Mouse (Mus musculus) lung, postnatal 36 days (tissue): ENCODE measurements around the gene 2810408A11Rik.
"Not testable (repeated sequence)": the region's sequence is repeated elsewhere in the genome, so short reads cannot be mapped to it uniquely, and the experiment has no call there.

Source experiments
- DNase-seq: peaks from one replicate; pipeline ENCODE4 v3.0.0; 2022; ENCODE audit warnings: mixed read lengths

2810408A11Rik gene

DNA sequence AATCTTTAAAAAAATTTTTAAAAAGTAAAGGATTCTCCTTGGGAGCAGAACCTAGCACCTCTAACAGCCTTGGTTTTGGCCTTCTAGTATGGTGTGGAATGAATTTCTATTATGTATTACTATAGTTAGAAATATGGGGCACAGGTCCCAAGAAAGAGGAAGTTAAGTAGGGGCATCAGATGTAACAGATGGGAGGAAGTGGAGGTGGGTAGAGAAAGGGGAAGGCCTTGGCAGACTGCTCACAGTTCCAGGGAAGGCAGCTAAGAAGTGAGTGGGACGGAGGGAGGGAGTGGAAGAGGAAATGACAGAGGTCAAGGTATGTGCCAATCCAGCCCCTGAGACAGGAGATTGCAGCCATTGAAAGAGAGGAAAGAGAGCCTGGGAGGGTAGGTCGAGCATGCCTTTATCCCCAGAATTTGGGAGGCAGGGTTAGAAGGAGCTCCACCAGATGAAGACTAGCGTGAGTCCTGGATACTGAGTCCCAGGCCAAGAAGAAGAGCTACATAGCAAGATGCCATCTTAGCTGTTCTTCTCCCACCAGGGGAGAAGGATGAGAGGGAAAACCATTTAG is 30.3 kb upstream of the 2810408A11Rik start:
- peak; percentile 54 for DNase-seq

DNA sequence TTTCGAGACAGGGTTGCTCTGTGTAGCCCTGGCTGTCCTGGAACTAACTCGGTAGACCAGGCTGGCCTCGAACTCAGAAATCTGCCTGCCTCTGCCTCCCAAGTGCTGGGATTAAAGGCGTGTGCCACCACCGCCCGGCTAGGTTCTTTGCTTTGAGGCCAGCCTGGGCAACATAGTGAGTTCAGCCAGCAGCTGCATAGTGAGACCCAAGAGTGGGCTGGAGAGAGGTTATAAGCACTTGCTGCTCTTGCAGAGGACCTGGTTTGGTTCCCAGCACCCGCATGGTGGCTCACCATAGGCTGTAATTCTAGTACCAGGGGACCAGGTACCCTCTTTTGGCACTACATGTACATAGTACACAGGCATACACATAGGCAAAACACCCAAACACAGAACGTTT is 29.4 kb upstream of the 2810408A11Rik start:
- DNase-seq, result not testable (repeated sequence)

DNA sequence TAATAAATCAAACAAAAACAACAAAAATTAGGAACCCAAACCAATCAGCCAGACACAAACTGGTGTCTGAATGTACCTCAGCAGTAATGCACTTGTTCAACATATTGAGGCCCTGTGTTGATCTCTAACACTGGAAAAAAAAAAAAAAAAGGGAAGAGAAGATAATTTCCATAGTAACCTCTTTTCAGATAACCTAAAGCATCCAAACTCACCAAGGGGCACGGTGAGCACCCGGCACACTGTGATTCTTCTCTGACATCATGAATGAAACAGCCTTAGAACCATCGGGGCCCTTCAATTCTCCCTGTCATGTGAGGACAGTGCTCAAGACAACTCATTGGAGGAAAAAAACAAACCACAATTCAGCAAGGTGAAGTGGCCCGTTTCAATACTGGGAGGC is 28.9 kb upstream of the 2810408A11Rik start:
- no peak for DNase-seq

DNA sequence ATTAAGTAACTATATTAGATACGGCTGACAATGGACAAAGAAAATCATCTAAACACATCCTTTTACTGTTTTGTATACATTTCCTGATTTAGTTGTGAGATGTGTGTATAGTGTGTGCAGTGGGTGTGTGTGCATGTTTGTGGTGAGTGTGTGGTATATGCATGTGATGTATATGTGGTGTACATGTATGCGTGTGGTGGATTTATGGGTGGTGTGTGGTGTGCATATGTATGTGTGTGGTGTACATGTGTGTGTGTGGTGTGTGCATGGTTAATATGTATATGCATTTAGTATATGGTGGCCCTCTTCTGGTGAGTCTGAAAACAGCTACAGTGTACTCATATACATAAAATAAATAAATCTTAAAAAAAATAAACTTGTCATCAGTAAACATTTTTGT is 26.7 kb upstream of the 2810408A11Rik start:
- DNase-seq, result no peak

DNA sequence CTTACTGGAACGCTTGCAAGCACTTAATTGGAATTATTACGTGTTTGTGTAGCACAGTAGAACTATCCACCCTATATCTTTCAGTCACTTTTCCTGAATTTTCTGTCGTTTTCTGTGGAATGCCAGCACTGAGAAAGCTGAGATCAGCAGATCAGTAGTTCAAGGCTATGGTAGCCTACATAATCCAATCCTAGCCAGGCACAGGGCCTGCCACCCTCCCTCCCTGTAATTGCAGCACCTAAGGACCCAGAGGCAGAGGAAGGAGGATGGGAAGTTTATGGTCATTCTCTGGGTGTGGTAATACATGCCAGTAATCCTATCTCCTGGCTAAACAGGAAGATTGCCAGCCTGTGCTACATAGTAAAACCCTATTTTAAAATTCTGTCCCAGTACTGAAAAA is 22.0 kb upstream of the 2810408A11Rik start:
- no peak for DNase-seq

DNA sequence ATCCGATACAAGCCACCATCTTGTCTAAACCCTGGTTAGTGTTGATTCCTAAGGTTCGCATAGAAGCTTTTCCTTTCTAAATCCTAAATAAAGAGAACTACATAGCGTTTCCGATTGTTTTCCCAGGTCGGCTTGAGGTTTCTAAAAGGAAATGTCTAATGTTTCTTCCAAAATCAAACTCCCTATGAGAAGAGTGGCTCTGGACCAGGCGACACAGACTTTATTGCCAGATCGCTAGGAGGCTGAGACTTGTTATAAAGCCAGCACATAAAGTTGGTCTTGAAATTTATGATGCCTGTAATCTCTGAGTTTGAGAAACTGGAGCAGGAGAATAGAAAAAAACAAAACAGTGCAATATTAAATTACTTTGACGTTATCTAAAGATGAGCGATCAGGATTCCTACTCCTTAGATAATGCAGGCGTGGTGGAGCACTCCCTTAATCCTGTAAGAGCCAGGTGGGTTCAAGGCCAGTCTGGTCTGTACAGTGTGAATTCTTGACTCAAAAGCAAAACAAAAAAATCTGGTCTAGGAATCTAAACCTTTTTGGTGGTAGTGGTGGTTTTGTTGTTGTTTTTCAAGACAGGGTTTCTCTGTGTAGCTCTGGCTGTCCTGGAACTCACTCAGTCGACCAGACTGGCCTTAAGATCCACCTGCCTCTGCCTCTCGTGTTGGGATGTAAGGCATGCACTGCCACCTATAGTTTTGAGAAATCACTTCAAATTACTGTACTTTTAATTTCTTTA is 21.4 kb upstream of the 2810408A11Rik start:
- DNase-seq, result no peak

DNA sequence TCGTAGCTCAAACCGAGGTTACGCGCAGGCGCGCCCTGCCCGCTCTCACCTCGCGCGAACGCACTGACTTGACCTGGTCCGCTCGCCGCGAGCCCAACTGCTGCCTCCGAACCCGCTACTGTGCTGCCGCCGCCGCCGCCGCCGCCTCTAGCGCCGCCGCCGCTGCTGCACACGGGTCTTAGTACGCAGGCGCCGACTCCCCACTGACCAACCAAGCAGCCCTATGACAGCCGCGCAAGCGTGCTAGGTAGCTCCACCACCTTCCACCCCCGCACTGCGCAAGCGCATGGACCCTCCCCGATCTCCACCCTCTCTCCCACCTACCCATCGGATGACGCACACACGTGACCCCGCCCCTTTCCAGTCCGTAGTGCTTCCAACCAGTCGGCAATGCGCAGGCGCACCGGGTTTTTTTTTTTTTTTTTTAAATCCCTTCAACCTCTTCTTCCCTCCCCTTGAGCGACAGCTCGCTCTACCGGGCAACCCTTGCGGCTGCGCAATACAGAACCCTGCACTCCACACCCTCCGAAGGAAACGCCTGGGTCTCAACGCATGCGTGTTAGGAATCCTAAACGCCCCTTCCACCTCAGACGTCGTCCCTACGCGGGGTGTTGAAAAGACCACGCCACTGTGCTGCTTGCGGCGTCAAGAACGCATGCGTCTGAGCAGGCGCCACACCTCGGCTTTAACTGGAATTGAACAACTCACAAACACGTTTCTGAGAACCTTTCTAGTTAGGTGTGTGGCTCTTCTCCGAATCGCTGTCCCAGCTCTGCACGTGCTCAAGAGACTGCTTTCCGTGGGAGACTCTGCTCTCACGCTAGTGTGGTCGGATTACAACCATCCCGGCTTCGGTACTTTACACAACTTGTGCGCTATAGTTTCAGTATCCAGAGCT is 20.6 kb upstream of the 2810408A11Rik start, which contains the start of gene Eif5a:
Gene Eif5a, minus strand, starts transcription at position 845 of the 898 bp plus-strand sequence.
- DNase-seq, result peak; percentile 100

DNA sequence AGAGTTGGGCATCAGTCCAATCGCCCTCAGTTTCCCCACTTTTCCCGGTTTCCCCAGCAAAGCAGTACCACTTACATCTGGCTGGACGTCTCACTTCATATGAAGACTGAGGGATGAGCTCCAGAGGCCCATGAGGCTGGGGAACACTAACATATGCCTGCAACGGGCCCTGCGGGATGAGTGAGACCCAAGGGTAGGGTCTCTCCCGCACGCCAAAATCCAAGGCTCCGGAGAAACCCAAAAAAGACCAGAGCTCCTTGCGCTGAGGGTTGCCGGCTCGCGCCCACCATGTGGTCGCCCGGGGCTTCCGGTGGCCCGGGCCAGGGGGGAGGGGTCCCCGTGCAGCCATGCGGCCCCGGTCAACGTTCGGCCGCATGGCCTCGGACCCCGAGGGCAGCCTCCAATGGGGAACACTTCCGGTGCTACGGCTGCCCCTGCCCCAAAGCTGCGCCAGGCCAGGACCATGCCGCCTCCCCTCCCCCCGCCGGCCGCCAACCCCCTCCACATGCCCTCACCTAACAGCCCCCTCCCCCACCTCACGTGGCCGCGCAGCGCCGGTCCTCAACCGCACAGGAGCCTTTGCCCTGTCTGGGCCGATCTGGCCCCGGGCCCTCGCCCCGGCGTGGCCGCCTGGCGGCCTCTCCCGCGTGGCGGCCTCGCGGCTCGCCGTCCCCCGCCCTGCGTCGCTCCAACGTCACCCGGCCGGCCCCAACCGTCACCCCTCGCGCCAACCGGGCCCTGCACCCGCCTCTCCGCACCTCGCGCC is 19.7 kb upstream of the 2810408A11Rik start:
- DNase-seq, result no peak

DNA sequence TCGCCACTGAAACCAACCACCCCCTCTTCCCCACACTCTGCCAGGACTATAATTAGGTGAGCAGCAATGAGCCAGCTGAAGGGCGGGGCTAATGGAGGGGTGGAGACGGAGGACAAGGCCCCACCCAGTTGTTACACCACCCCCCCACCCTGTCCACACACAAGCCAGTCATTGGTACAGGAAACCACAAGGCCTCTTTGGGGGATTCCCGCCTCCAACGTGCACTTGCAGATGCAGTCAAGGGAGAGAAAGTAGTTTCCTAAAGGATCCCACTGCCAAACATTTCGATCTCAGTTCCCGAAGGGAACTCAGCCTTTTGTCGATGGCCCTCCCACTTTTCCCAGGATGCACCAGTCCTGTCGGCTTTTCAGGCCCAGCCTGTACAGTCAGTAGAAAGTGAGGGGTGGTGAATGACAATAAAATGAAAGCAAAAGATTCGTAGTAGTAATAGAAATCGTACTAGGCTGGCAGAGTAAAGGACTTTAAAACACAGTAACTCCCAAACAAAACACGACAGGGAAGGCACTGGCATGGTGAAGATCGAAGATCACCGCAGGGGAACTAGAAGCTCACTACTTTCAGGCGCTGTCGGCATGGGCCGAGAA is 19.0 kb upstream of the 2810408A11Rik start:
- DNase-seq, result peak; percentile 91

DNA sequence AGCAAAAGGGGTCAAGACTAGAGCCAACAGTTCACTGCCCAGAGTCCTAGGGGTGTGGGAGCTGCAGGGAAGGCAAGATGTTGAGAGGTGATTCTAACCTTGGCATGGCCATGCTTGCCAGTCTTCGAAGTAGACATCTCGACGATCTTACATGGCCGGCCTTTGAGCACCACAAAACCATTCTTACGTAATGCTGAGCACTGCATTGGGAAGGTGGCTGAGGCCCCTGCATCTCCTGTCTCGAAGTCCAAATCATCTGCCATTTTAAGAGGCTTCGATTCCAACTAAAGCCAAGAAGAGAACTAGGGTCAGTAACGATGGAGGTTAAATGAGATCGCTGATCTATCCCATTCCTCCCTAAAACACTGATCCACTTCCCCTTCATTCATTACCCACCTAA is 18.3 kb upstream of the 2810408A11Rik start:
- no peak for DNase-seq

DNA sequence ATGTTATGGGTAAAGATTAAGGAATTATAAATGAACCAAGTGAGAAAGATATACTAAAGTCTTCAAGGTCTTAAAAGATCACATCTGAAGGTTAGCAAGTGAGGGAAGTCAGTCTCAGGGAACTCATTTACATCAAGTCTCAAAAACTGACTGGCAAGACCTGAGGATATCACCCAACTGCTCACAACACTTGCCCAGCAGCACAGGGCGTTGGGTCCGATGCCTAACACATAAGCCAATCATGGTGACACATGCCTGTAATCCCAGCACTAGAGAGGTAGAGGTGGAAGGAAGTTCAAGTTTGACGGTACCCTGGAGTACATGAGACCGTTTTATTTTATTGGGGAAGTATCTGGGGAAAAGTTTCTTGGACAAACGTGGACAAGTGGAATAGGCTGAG is 17.3 kb upstream of the 2810408A11Rik start:
- no peak for DNase-seq

DNA sequence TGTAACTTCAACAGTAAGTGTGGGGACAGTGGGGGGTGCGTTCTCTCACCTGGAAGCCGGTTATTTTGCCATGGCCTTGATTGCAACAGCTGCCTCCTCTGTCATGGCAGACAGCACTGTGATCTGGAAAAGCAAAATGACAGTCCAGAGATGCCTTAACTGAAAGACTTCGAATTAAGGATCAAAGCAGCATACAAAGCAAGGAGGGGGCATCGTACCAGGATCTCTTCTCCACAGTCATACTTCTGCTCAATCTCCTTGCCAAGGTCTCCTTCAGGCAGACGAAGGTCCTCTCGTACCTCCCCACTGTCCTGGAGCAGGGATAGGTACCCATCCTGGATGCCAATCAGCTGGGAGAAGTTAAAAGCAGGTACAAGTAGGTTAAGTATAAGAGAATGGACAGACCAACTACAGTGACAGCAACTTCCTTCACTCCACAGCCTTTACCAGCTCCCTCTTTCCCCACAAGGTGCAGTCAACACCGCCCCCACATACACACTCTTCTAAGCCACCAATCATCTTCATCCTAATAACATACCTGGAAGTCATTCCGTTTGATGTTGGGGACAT is 16.7 kb upstream of the 2810408A11Rik start:
- no peak for DNase-seq

DNA sequence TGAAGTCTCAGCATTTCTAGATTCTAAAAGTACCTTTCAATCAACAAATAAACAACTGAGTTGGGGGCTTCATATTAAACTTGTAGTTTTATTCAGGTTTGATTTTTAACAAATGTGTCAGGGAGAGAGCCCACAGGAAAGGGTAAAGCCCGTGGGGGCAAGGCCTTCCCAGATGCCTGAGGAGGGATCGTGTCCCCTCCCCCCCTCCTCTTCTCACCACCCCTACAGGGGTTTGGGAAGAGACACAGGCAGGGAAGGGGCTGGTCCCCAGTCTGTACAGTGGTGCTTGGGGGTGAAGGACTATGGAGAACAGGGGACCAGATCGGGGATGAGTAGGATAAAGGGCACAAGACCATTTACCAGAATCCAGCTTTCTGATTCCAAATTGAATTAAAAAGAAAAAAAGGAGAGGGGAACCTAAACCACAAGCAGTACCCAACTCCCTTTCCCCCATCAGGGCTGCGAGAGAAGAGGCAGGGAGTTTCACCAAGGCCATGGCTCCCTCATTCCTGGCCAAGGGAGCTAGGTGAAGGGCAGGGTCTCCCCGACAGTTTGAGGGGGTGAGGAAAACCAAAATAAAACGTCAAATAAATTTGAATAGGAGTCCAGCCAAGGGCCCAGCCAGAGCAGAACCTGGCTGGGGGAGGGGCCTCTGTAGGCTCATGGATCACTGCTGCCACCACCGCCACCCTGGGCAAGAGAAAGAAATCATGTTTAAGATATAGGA is 16.0 kb upstream of the 2810408A11Rik start:
- DNase-seq, result not testable (repeated sequence)

DNA sequence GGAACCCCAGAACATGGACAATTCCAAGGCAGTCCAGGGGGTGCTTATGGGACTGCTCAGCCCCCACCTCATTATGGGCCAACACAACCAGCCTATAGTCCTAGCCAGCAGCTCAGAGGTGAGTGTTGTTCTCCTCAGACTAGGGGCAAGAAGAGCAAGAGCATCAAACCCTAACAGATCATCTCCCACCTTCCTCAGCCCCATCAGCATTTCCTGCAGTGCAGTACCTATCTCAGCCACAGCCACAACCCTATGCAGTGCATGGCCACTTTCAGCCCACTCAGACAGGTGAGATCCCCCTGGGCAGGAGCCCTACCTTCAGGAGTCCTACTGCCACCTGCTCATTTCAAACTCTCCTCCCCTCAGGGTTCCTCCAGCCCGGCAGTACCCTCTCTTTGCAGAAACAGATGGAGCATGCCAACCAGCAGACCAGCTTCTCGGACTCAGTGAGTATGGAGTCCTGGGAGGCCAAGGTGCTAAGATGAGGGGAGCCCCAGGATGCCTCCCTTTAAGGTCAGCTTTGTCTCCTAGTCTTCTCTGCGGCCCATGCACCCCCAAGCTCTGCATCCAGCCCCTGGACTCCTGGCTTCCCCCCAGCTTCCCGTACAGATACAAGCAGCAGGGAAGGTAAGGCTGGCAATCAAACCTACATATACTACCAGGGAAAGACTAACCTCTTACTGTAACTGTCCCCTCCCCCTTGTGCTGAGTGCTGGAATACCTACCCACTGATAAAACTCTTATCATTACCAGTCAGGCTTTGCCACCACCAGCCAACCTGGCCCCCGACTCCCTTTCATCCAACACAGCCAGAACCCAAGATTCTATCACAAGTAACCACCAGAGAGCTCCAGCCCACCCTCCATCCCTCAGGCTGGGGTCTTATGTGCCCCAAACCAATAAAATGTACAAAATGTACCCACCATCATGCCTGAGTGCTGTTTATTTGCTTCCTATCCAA is 15.2 kb upstream of the 2810408A11Rik start:
- DNase-seq, result no peak

DNA sequence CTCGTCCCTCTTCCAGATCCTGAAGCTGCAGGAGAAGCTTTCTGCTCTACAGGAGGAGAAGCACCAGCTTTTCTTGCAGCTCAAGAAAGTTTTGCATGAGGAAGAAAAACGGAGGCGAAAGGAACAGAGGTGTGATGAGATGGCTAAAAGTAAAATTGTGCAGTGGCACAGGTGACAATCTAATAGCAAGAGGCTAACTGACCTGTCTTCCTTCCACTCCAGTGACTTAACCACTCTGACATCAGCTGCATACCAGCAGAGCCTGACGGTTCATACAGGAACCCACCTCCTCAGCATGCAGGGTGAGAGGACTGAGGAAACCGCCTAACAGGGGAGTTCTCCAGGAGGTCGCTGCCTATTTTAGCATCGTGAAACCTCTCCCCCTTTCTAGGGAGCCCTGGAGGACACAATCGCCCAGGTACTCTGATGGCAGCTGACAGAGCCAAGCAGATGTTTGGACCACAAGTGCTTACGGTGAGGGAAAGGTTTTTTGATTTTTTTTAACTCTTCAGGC is 14.2 kb upstream of the 2810408A11Rik start:
- no peak for DNase-seq

DNA sequence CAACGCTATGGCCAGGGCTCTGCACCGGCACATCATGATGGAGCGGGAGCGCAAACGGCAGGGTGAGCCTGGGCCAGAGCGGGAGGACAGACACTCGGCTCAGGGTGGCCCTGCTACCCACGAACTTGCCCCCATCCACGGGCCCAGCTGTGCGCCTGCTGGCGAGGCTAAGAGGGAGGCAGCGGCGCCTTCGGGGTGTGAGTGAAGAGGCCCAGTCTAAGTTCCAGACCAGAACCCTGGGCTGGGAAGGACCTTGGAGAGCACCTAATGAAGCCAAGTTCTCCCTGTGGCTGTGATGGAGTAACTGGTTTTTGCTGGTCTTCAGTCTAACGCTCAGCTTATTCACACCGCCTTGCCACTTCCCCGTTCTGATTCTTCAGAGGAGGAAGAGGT is 13.6 kb upstream of the 2810408A11Rik start:
- DNase-seq, result no peak

DNA sequence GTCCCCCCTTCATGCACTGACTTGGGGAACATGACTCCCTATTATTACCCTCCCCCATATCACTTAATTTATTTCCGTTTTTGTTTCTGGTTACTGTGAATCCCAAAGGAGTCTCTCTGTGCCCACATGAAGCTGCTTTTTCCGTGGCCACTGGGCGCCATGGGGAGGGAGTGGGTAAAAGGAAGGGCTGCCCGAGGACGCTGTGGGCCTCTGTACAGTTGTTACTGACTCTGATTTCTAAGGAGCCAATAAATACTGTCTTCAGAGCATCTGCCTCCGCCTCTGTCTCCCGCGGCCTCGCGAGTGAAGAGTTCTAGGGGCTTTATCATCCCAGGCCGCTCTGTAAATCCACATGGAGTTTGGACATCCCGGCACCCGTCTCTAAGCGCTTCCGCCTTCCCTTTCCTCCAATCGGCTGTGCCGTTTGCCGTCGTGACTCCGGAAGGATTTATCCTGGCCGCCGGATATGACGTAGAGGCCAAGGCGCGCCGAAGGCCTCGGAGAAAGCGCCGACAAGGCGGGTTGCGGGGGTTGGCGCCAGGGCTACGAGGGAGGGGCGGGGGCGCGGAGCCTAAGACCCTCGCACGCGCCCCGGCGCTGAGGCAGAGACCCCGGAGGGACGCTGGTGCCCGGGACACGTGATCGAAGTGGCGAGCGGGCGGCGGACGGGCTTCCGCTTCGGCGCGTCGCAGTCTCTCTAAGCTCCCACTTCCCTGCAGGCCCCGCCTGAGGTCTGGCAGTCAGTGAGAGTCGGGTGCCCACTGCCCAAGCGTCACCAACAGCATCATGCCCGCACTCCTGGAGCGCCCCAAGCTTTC is 13.0 kb upstream of the 2810408A11Rik start, which contains the start of gene Gps2:
Gene Gps2, plus strand, starts transcription at position 335 of the 818 bp plus-strand sequence.
- peak; percentile 95 for DNase-seq

DNA sequence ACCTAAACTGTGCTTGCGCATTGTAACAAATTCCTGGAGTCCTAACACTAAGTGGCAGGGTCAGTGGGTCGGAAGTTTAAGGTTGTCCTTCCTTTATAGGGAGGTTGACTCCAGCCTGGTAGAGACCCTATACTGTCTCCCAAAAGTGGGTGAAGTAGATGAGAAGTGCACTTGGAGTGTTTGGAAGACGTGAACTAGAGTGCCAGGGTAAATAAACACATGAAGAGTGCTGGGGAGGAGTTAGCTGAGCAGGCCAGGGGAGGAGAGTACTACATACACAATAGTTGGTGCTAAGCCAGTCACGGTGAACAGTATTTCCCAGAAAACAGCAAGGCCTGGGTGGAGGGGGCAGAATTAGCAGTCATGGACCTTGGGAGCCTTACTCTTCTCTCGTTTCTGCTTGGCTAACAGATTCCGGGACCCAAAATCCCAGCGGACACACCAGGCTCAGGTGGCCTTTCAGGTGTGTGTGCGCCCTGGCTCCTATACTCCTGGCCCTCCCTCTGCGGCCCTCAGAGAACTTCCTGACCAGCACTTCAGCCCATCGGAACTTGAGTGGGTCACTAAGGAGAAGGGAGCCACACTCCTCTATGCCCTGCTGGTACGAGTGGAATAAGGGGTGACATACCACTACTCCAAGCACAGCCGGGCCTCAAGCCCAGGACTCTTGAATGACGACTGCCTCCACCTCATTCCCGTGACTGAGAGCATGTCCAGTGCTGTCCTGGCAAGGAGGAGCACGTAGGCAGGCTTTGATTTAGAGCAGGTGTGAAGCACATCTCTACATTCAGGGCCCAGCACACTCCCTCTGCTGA is 12.1 kb upstream of the 2810408A11Rik start:
- DNase-seq, result peak; percentile 76
